Mouse (Mus musculus) frontal cortex, adult 2 months (tissue): ENCODE results near the gene Fam81a. TPM values are rescaled to one million over a fixed set of nuclear protein-coding genes. Genes with fewer than 3 reads are reported as not detected.

Experiments
- DNase-seq, 2 experiments: peaks; one replicate each; pipeline ENCODE4 v3.0.0; 2022; ENCODE audit warnings: low spot score in 1 of 2; ENCODE audit errors: extremely low spot score in 1 of 2
- polyA plus RNA-seq: library from polyadenylated mRNA; depleted of rRNA; stranded (reverse); fragments of >200 nt; gene quantifications from 2 replicates; pipeline ENCODE4 v1.2.3, GENCODE M21; 2012

The Fam81a gene
- polyA plus RNA-seq, 1 experiment, result 131 TPM

- peak in 1 of 2 experiments; percentile 47 for DNase-seq
Measured at GRCm38 (mm10) chr9:70111869-70112286, 30.5 kb downstream of the Fam81a start.

GRCm38 (mm10) chr9:70110871-70111270 is 31.5 kb downstream of the Fam81a start:
- DNase-seq, result no peak

GRCm38 (mm10) chr9:70109279-70109678 is 33.1 kb downstream of the Fam81a start:
- peak; percentile 54 to 94 for DNase-seq

GRCm38 (mm10) chr9:70108151-70108550 is 34.2 kb downstream of the Fam81a start:
- no peak for DNase-seq

GRCm38 (mm10) chr9:70105573-70105972 is 36.8 kb downstream of the Fam81a start:
- peak; percentile 54 to 56 for DNase-seq

- DNase-seq, result no peak
Measured at GRCm38 (mm10) chr9:70103106-70103505, 39.3 kb downstream of the Fam81a start.

- DNase-seq, result no peak
Measured at GRCm38 (mm10) chr9:70097542-70097941, 44.8 kb downstream of the Fam81a start.

- DNase-seq, result no peak
Measured at GRCm38 (mm10) chr9:70095016-70095415, 47.3 kb downstream of the Fam81a start.

GRCm38 (mm10) chr9:70090541-70090940 is 51.8 kb downstream of the Fam81a start:
- no peak for DNase-seq

GRCm38 (mm10) chr9:70088786-70089096 is 53.6 kb downstream of the Fam81a start:
- DNase-seq, result no peak

- peak; percentile 57 to 72 for DNase-seq
Measured at GRCm38 (mm10) chr9:70088041-70088785, 54.1 kb downstream of the Fam81a start.

- no peak for DNase-seq
Measured at GRCm38 (mm10) chr9:70087379-70087778, 55.0 kb downstream of the Fam81a start.

- no peak for DNase-seq
Measured at GRCm38 (mm10) chr9:70086091-70086490, 56.3 kb downstream of the Fam81a start.

- DNase-seq, result peak; percentile 41 to 86
Measured at GRCm38 (mm10) chr9:70084107-70084506, 58.3 kb downstream of the Fam81a start.

- DNase-seq, result no peak
Measured at GRCm38 (mm10) chr9:70082357-70083204, 59.8 kb downstream of the Fam81a start.

- no peak for DNase-seq
Measured at GRCm38 (mm10) chr9:70081767-70082166, 60.6 kb downstream of the Fam81a start.

GRCm38 (mm10) chr9:70080976-70081375 is 61.4 kb downstream of the Fam81a start:
- DNase-seq, result no peak

GRCm38 (mm10) chr9:70080027-70080800 is 62.1 kb downstream of the Fam81a start:
- no peak for DNase-seq

GRCm38 (mm10) chr9:70078034-70078433 is 64.3 kb downstream of the Fam81a start:
- no peak for DNase-seq

GRCm38 (mm10) chr9:70077170-70077569 is 65.2 kb downstream of the Fam81a start:
- DNase-seq, result no peak

GRCm38 (mm10) chr9:70072387-70072786 is 70.0 kb downstream of the Fam81a start:
- no peak for DNase-seq
